Mouse (Mus musculus) spleen, postnatal 10 days (tissue): ENCODE data around the gene Bpnt1.
"Not testable (repeated sequence)": the region's sequence is repeated elsewhere in the genome, so short reads cannot be mapped to it uniquely, and the experiment has no call there.

ENCODE experiments used
- DNase-seq, 2 experiments: peaks; one replicate each; pipeline ENCODE4 v3.0.0; 2021 to 2022; ENCODE audit warnings: low spot score in 2 of 2

The Bpnt1 gene

GRCm38 (mm10) chr1:185331983-185332430 is at the start of gene Bpnt1:
Gene Bpnt1 (plus strand): TSS chr1:185332149.
- peak; percentile 59 to 81 for DNase-seq

DNA sequence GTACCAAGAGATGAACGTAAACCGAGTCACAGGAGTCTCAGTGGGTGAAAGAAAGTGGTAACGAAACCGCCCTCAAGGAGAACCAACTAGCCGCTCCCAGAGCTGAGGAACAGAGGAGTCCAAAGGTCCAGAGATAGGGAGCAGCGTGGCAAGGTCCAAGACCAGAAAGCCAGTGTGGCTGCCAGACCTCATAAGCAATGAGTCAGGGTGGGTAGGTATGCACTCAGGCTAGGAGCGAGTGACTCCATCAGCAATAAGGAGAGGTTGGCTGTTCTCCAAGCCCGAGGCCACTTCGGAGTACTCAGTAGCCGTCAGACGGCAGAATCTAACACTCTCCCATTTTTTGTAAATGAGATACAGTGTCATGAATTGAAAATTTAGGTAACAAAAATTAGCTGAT is 49.1 kb upstream of the Bpnt1 start:
- no peak for DNase-seq

DNA sequence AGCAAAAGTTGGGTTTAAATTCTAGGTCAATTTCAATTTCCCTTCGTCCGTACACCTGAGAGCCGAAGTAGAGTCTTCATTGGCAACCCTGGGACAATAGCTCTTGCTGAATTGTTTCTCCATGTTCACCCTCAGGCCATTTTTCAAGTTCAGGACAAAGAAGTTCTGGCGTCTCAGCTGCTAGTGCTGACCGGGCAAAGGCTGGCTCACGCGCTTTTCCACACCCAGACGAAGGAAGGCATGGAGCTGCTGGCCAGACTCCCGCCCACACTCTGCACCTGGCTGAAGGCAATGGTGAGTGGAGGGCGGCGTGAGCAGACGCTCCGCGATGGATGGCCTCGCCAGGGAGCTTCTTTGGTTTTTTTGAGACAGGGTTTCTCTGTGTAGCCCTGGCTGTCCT is 48.7 kb upstream of the Bpnt1 start:
- no peak for DNase-seq

GRCm38 (mm10) chr1:185284740-185285139 is 47.2 kb upstream of the Bpnt1 start:
- no peak for DNase-seq

- DNase-seq: no peak
Measured at GRCm38 (mm10) chr1:185285171-185285570, 46.8 kb upstream of the Bpnt1 start.

DNA sequence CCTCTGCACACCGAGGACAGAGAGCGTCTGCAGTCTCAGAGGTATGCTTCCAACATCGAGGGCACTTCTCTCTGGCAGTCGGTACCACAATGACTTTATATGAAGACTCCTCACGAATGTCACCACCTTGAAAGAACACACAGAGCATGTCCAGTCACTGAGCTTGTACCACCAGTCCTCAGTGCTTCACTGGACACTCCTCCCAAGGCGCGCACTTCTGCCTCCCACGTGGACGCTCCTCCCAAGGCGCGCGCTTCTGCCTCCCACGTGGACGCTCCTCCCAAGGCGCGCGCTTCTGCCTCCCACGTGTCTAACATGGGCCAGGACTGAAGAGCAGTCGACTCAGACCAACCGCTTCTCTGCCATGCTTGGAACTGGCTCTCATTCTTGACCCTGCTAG is 44.9 kb upstream of the Bpnt1 start:
- no peak for DNase-seq

DNA sequence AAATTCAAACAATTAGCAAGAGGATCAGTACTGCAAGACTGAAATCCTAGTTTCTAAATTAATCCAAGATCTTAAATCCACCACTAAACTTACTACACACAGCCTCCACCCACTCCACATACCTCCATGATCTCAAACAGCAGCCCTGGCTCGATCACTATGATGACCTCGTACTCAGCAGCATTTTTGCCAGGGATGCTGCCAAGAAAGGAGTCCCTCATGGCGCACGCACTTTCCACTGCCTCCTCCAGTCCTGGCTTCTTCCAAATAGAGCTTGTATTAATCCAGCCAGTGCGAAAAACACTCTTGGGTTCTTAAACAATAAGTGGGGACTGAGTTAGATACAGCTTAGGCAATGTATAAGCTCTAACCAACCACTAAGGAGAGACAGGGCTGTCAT is 42.7 kb upstream of the Bpnt1 start:
- DNase-seq: no peak

GRCm38 (mm10) chr1:185291336-185291735 is 40.6 kb upstream of the Bpnt1 start:
- no peak for DNase-seq

DNA sequence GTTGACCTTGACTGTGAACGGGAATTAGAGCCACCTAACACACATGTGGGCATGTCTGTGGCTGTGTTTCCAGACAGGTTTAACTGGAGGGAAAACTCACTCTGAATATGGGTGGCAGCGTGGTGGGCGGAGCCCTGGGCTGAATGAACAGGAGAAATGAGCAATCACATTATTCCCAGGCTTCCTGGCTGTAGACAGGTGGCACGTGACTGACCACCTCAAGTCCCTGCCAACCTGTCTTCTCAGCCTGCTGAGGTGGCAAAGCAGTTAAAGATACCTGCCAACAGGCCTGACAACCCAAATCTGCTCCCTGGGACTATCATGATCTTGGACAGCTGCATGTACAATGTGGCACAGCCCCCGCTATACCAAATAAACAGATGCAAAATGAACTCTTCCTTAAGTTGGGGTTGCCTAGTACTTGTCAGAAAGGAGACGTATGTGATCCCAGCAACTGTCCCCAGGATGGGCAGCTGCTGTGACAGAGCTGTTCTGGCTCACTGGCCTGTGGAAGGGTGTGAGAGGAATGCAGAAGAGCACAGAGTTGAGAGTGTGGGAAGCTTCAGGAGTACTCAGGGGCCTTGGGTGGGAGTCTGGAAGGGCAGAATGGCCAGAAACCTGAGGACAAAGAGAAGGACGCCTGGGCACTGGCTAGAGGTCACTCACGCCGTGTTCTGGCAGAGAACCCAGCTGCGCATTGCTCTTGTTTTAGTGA is 39.1 kb upstream of the Bpnt1 start:
- no peak for DNase-seq

GRCm38 (mm10) chr1:185296850-185297249 is 35.1 kb upstream of the Bpnt1 start:
- no peak for DNase-seq

DNA sequence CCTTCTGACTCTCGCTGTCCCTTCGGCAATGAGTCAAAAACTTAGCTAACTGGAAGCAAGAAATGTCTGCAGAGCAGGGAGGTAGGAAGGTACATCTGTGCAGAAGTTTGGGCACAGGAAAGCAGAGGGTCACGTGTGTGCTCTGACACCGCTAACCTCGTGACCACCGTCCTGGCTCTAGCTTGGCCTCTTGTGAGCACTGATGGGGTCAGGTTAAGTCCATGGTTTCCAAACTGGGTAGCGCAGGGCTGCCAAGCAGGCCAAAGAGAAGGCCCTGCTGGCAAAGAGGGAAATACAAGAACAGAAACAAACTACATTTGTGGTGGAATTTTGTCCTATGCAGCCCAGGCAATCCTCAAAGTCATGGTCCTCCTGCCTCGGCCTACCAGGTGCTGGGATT is 33.5 kb upstream of the Bpnt1 start:
- no peak for DNase-seq

DNA sequence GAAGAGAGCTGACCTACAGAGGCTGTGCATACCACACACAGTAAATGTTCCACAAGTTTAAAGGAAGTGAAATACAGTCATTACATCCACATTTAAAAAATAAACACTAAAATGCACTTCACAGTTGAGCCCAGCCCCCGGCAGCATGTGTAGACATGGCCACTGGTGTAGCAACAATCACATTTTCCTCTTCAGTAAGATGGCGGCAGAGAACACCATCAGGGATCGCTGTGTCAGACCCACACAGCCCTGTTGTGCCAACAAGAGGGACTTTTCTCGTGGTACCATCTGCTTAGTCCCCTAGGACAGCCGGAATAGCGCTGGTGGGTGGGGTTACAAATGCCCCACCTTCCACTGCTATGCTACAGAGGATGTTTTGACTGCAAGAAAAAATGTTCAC is 29.1 kb upstream of the Bpnt1 start:
- DNase-seq: no peak

GRCm38 (mm10) chr1:185306836-185307235 is 25.1 kb upstream of the Bpnt1 start:
- DNase-seq: no peak

DNA sequence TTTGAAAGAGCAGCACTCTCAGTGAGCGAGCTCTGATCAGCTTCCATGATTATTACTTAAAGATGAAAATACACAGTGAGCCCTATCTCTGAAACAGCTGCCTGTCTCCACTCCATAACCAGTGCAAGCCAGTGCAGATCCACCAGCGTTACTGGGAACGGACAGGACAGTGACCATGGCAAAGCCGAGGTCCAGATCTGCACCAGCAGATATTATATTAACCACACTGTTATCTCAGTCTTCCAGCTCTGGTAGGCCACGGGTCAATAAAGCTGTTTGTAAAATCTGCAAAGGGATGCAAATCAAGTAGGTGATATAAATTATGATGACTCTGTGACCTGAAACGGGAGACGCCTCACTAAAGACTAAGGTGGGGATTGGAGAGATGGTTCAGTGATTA is 24.3 kb upstream of the Bpnt1 start:
- DNase-seq: no peak

DNA sequence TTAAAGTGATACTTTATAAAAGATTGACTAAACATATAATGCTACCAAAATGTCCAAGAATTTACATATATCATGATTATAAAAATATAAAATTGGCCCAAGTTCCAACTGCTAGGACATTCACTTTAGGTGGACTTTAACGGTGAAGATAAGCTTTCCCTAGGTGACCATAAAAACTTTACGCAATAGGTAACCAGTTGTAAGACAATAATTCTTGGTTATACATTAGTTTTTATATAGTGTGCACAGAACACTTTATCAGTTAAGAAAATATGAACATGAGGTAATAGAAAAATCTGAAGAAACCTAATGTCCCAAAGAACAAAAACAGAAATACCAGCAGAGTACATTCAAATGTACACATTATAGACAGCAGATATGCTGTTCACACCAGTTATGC is 23.6 kb upstream of the Bpnt1 start:
- no peak for DNase-seq

- DNase-seq: no peak
Measured at GRCm38 (mm10) chr1:185308908-185309307, 23.0 kb upstream of the Bpnt1 start.

DNA sequence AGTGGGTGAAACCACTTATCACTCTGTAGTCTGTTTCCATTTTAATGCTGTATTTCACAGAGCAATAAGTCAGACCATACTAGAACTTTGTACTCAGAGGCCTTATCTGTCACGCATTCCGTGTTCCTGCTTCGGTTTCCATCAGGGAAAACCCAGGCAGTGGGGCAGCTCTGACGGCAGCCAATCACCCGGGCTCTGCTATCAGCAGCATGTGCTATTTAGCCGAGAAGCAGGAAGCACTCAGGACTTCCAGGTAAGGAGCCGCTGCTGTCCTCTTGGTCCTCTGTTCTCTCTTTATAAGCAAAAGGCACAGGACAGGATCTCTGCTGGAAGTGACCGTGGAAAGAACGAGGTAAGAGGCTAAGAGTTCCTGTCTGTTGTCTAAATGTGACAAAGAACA is 20.0 kb upstream of the Bpnt1 start:
- DNase-seq: no peak

DNA sequence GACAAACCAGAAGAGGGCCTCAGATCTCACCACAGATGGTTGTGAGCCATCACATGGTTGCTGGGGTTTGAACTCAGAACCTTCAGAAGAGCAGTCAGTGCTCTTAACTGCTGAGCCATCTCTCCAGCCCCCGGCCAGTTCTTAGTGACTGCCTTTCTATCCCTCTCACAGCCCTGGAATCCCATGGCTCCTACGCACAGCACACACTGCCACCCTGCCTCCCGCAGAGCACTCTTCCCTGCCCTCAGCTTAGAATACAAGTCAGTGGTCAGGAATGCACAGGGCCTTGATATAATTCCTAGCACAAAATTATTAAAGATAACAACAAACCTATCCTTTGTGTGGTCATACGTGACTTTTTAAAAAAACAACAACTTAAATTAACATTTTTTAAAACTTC is 17.4 kb upstream of the Bpnt1 start:
- DNase-seq: no peak

DNA sequence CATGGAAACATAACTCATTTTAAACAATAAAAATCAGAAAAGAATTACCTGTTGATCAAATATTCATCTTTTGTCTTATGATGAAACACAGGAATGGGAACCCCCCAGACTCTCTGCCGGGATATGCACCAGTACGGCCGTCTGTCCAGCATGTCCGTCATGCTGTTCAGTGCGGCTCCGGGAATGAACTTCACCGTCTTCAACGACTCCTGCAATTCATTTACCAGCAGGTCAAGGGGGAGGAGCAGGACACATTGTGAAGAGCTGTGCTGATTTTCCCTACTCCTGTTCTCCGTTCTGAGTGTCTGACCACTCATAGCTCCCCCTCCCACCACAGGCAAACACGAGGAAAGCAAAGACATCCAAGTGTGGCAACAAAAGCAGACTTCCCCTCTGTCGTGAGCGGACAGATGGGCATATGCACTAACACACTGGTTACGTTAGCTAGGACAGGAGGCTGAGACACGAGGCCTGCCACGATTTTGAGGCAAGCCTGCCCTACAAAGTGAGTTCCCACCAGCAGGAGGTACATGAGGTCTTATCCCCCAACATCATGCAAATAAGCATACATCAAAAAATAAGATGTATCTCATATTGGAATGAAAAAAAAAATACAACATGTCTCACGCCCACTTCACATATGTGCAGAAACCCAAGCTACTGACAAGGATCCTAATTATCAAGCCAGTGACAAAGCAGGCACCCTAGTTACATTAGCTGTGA is 15.9 kb upstream of the Bpnt1 start:
- no peak for DNase-seq

- not testable (repeated sequence) for DNase-seq
Measured at GRCm38 (mm10) chr1:185327754-185328345, 4.1 kb upstream of the Bpnt1 start.

GRCm38 (mm10) chr1:185328721-185329610 is 3.0 kb upstream of the Bpnt1 start, which contains the start of gene Iars2:
Gene Iars2 (minus strand): TSS chr1:185329396.
- peak; percentile 94 to 97 for DNase-seq

DNA sequence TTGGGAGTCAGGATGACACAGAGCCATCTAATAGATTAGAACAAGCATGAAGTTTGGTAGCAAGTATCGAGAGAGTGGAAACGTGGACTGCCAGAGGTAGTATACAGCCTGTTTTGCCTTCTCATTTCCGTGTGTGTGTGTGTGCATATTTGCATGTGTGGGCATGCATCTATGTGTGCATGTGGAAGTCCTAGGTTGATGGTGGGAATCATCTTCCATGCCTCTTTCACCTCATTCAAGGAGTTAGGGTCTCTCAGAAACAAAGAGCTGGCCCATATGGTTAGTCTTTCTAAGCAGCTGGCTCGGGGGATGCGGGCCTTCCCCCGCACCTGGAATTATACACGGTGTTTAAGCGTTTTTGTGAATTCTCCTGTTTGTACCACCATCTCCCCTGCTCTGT is 2.1 kb upstream of the Bpnt1 start:
- no peak for DNase-seq
